Mouse (Mus musculus) frontal cortex, adult (tissue): ENCODE measurements around the gene Gm10670.
"Not testable (repeated sequence)": the region's sequence is repeated elsewhere in the genome, so short reads cannot be mapped to it uniquely, and the experiment has no call there.

ENCODE experiments used
- ATAC-seq: cut with Nextera tagmentation; 2 replicates; pipeline ENCODE4 v1.9.2; 2017; ENCODE audit warnings: mild to moderate bottlenecking, moderate library complexity, mixed read lengths; ENCODE audit not compliant: low TSS enrichment

Gene Gm10670

GRCm38 (mm10) chr7:20474825-20475224, at the start of gene Gm10670:
TSS of gene Gm10670 (minus strand) at chr7:20474925.
- not testable (repeated sequence) for ATAC-seq

GRCm38 (mm10) chr7:20510434-20510833, 35.7 kb upstream of the Gm10670 start, which contains the start of gene Vmn1r103:
TSS of gene Vmn1r103 (minus strand) at chr7:20510534.
- not testable (repeated sequence) for ATAC-seq

- not testable (repeated sequence) for ATAC-seq
These were observed 32.2 kb downstream of the Gm10670 start, which contains the start of gene Vmn1r101 for GRCm38 (mm10) chr7:20442493-20442892. TSS of gene Vmn1r101 (minus strand) at chr7:20442593.
